ENCODE assay signal across 15 mouse cellular contexts in the genomic region with DNA sequence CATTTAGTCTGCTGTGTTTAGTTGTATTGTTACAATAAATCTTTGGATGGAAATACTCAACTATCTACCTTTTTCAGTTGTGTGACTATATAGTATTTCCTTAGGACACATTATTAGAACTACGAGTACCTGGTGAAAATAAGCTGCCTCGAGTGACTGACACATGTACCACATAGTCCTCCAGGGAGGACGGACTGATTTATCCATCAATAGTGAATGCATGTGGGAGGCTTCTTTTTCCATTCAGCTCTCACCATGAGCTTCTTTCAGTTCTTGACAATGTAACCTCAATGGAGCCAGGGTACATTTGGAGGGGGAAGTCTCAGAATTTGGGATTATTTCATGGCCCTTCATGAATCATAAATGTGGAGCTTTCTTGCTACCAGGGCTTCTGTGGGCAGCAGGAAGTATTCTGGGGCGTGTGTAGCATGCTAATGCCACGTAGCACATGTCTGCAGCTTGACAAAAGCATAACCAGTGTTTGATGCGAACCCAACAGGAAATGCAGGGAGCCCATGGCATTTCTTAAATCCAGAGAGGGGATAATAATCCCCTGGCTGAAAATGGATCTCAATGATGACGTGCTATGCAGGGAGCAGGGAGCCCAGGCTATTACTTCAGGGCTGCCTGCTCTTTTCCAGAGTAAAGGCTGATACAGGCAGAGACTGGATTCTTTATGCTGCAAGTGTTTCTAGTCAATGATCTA.
DNase-seq lines count a peak whose midpoint lies in the region; ATAC-seq and TF ChIP-seq lines count a peak whose summit lies in the region.
"Had no signal": no experiment of that assay in that cellular context is flagged by ENCODE, and none has a peak within 500 bp of the region (broad histone marks: within the 10 kb centered on the region; RNA-seq: fewer than 3 reads in every experiment).

No protein-coding gene starts in this region.

- intact Hi-C loops in left cerebral cortex, adult 2 months (cut with DNase I) = no loop called here
- intact Hi-C loops in left cerebral cortex, postnatal 36 days (cut with DNase I) = no loop called here

- H3K36me3 ChIP-seq in forebrain, embryonic 14.5 days (ENCODE audit: control insufficient read depth, insufficient read depth, low read length) = no peaks in the 10 kb centered on the region
- H3K36me3 ChIP-seq in forebrain, embryonic 16.5 days (ENCODE audit: control insufficient read depth, insufficient read depth) = no peaks in the 10 kb centered on the region
- no peaks in the 10 kb centered on the region for H3K36me3 ChIP-seq in midbrain, embryonic 14.5 days (ENCODE audit: control insufficient read depth, insufficient read depth, low read length)
- H3K36me3 ChIP-seq: limb, embryonic 13.5 days had no signal

- no peaks in the 10 kb centered on the region for H3K27me3 ChIP-seq in forebrain, embryonic 14.5 days (replicated peaks; ENCODE audit: control insufficient read depth, insufficient read depth, low read length)
- H3K27me3 ChIP-seq in forebrain, embryonic 16.5 days (replicated peaks; ENCODE audit: control insufficient read depth, insufficient read depth, low read length) = no peaks in the 10 kb centered on the region
- no peaks in the 10 kb centered on the region for H3K27me3 ChIP-seq in midbrain, embryonic 14.5 days (ENCODE audit: control insufficient read depth, insufficient read depth, low read length)
- H3K27me3 ChIP-seq: limb, embryonic 13.5 days had no signal

- peak; percentile 70; the same call in 1 of the 2 replicates for ATAC-seq in forebrain, embryonic 14.5 days
- peak; percentile 43 for ATAC-seq in forebrain, embryonic 16.5 days
- ATAC-seq in midbrain, embryonic 14.5 days (ENCODE audit: low FRiP score, low TSS enrichment) = peak; percentile 64; the same call in 1 of the 2 replicates

- no peak overlapping the region for H3K4me2 ChIP-seq in forebrain, embryonic 14.5 days (ENCODE audit: low read length)
- H3K4me2 ChIP-seq in forebrain, embryonic 16.5 days (ENCODE audit: low read length) = no peak overlapping the region
- no peak overlapping the region for H3K4me2 ChIP-seq in midbrain, embryonic 14.5 days (ENCODE audit: low read length)
- H3K4me2 ChIP-seq: limb, embryonic 13.5 days had no signal

- no peak overlapping the region for H3K9ac ChIP-seq in forebrain, embryonic 14.5 days (ENCODE audit: low read length)
- H3K9ac ChIP-seq in forebrain, embryonic 16.5 days (replicated peaks; ENCODE audit: low read depth, low read length) = no peak overlapping the region
- H3K9ac ChIP-seq in midbrain, embryonic 14.5 days (replicated peaks; ENCODE audit: low read length) = no peak overlapping the region; the same call in 1 of the 2 replicates
- H3K9ac ChIP-seq: limb, embryonic 13.5 days; liver, embryonic 14.5 days had no signal

- H3K4me1 ChIP-seq in forebrain, embryonic 14.5 days (ENCODE audit: control insufficient read depth, insufficient read depth, low read length) = peaks cover 5% of the 10 kb centered on the region; the same call in 1 of the 2 replicates
- peaks cover 7% of the 10 kb centered on the region for H3K4me1 ChIP-seq in forebrain, embryonic 16.5 days (replicated peaks; ENCODE audit: control insufficient read depth, insufficient read depth, low read length)
- H3K4me1 ChIP-seq in midbrain, embryonic 14.5 days (ENCODE audit: control insufficient read depth, insufficient read depth, low read length) = peaks cover 27% of the 10 kb centered on the region

- TF ChIP-seq CTCF in left cerebral cortex, adult 2 months (IDR thresholded peaks at IDR 0.05) = no peak

- H3K9me3 ChIP-seq in forebrain, embryonic 14.5 days (replicated peaks; ENCODE audit: control insufficient read depth, low read length) = no peaks in the 10 kb centered on the region
- no peaks in the 10 kb centered on the region for H3K9me3 ChIP-seq in forebrain, embryonic 16.5 days (ENCODE audit: control insufficient read depth, low read length)
- no peaks in the 10 kb centered on the region for H3K9me3 ChIP-seq in midbrain, embryonic 14.5 days (ENCODE audit: control insufficient read depth, low read length)
- H3K9me3 ChIP-seq: limb, embryonic 13.5 days had no signal

- no peak overlapping the region for H3K4me3 ChIP-seq in left cerebral cortex, adult 2 months
- H3K4me3 ChIP-seq in forebrain, embryonic 14.5 days (ENCODE audit: low read depth, low read length) = no peak overlapping the region
- no peak overlapping the region for H3K4me3 ChIP-seq in forebrain, embryonic 16.5 days (replicated peaks; ENCODE audit: low read length)
- H3K4me3 ChIP-seq in midbrain, embryonic 14.5 days (replicated peaks; ENCODE audit: low read depth, low read length) = no peak overlapping the region
- H3K4me3 ChIP-seq: limb, embryonic 13.5 days; myocyte had no signal

- no peak for DNase-seq in left cerebral cortex, adult 2 months (ENCODE audit: extremely low spot score in 1 of 2, low spot score in 2 of 2)
- no peak for DNase-seq in left cerebral cortex, postnatal 36 days (ENCODE audit: low spot score in 2 of 2)
- DNase-seq in forebrain, embryonic 14.5 days (ENCODE audit: low spot score) = peak; percentile 54
- peak; percentile 83 for DNase-seq in midbrain, embryonic 14.5 days
- DNase-seq in adrenal gland, adult 2 months = no peak
- no peak for DNase-seq in cerebellum, adult 18-20 months
- DNase-seq: adrenal gland, postnatal 36 days; cerebellum, adult 9-11 months; gastrocnemius, postnatal 10 days; kidney, adult 9 months; thymus, postnatal 4 days had no signal

- WGBS in forebrain, embryonic 14.5 days = 41% methylated on average over 7 of the region's 7 CpGs
- 39% methylated on average over 7 of the region's 7 CpGs for WGBS in forebrain, embryonic 16.5 days
- 22% methylated on average over 7 of the region's 7 CpGs for WGBS in midbrain, embryonic 14.5 days

- peak overlapping the region; percentile 40 for H3K27ac ChIP-seq in left cerebral cortex, adult 2 months
- H3K27ac ChIP-seq in forebrain, embryonic 14.5 days (ENCODE audit: low read depth, low read length) = peak overlapping the region; percentile 29; the same call in 1 of the 2 replicates
- H3K27ac ChIP-seq in forebrain, embryonic 16.5 days (ENCODE audit: low read length) = peak overlapping the region; percentile 39
- H3K27ac ChIP-seq in midbrain, embryonic 14.5 days (replicated peaks; ENCODE audit: low read depth, low read length) = peak overlapping the region; percentile 61
- H3K27ac ChIP-seq: limb, embryonic 13.5 days; liver, embryonic 14.5 days had no signal

Comparison
In these comparisons a context has a peak if more than half of its experiments do, and no peak if none do; other contexts are left out.
1. DNase-seq: peak in forebrain, embryonic 14.5 days (single experiment) and midbrain, embryonic 14.5 days (single experiment); none in left cerebral cortex, adult 2 months (0 of 2), left cerebral cortex, postnatal 36 days (0 of 2), adrenal gland, adult 2 months (single experiment) and cerebellum, adult 18-20 months (0 of 2).
2. Peak in every context shown above with its lines, with median percentiles within 50 percentile points of each other: H3K27ac ChIP-seq and ATAC-seq.